Mouse (Mus musculus) intestine, postnatal 0 days (tissue): Measurements from ENCODE around the gene Cox6b2. TPM values are rescaled to one million over a fixed set of nuclear protein-coding genes. Genes with fewer than 3 reads are reported as not detected.
A peak's percentile ranks its signal among the peaks of the same experiment; 100 is the strongest.

Source experiments
- ATAC-seq: fragments of 200-750 bp; cut with Nextera tagmentation; 2 replicates; pipeline ENCODE4 v1.8.0; 2017; ENCODE audit warnings: mild to moderate bottlenecking, moderate TSS enrichment, moderate library complexity
- H3K27ac ChIP-seq: fragments of 300-500 bp; sonication (generic); 2 replicates; pipeline ENCODE4 v1.5.1; 2014; ENCODE audit warnings: mild to moderate bottlenecking, low read depth, low read length, moderate library complexity
- H3K27me3 ChIP-seq: fragments of 300-500 bp; sonication (generic); replicated peaks from 2 replicates; pipeline ENCODE4 v1.6.1; 2014; ENCODE audit warnings: low read length, mixed read lengths; ENCODE audit not compliant: control insufficient read depth, insufficient read depth
- H3K36me3 ChIP-seq: fragments of 300-500 bp; sonication (generic); 2 replicates; pipeline ENCODE4 v1.6.1; 2014; ENCODE audit warnings: mild to moderate bottlenecking, moderate library complexity; ENCODE audit not compliant: control insufficient read depth, insufficient read depth
- H3K4me1 ChIP-seq: fragments of 300-500 bp; sonication (generic); replicated peaks from 2 replicates; pipeline ENCODE4 v1.6.1; 2014; ENCODE audit warnings: antibody characterized with exemption, low read length, mixed read lengths; ENCODE audit not compliant: control insufficient read depth, insufficient read depth
- H3K4me2 ChIP-seq: fragments of 300-500 bp; sonication (generic); replicated peaks from 2 replicates; pipeline ENCODE4 v1.6.1; 2014; ENCODE audit warnings: low read depth, mild to moderate bottlenecking, moderate library complexity
- H3K4me3 ChIP-seq: fragments of 300-500 bp; sonication (generic); 2 replicates; pipeline ENCODE4 v1.5.1; 2014; ENCODE audit warnings: low read depth, low read length
- H3K9ac ChIP-seq: fragments of 300-500 bp; sonication (generic); 2 replicates; pipeline ENCODE4 v1.6.1; 2014; ENCODE audit warnings: mild to moderate bottlenecking, low read depth, low read length
- H3K9me3 ChIP-seq: fragments of 300-500 bp; sonication (generic); 2 replicates; pipeline ENCODE4 v1.6.1; 2016; ENCODE audit warnings: mixed run types; ENCODE audit not compliant: control insufficient read depth
- CTCF ChIP-seq: sonication (generic); IDR thresholded peaks from 2 replicates; pipeline ENCODE4 v1.5.1; 2016; ENCODE audit warnings: low read depth, mild to moderate bottlenecking, control low read depth, antibody characterized with exemption, moderate library complexity
- WGBS: fragments of 180-500 bp; shearing (Covaris S2); extraction: QIAGEN DNeasy Blood & Tissue Kit; methylation state at CpG from one replicate; pipeline ENCODE4 v1.1.7; 2014; 5-methylcytosine and 5-hydroxymethylcytosine counted together
- polyA plus RNA-seq: library from polyadenylated mRNA; unstranded; fragments of >200 nt; fragmentation: Nextera tagmentation; extraction: Ambion mirVana; gene quantifications from 2 replicates; pipeline ENCODE4 v1.2.1, GENCODE M21; 2015

Gene Cox6b2
- polyA plus RNA-seq, 1 experiment from 2014 or later: 48.5 TPM

DNA sequence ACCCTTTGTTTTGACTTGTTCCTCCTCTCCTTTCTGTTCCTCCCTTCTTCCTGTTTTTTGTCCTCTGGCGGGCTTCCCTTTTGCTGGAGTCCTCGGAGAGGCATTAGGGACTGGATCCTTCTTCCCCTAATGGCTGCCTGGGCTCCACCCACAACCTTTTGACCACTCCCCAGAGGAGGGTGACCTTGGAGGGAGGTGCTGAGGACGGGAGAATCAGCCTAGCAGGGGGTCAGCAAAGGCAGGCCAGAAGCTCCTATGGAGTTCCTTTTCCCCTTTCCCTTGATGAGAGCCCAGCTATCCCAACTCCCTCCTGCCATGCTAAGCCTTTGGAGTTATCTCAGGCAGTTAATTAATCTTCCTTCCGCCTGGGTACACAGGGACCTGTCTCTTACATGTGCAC lies 11.7 kb downstream of the Cox6b2 start:
- TF ChIP-seq CTCF: no peak
- no peaks in the 10 kb centered on the region for H3K9me3 ChIP-seq
- peak overlapping the region; percentile 64 for H3K9ac ChIP-seq
- WGBS: 5% methylated on average over 4 of the region's 4 CpGs
- H3K4me3 ChIP-seq: peak overlapping the region; percentile 51
- H3K27me3 ChIP-seq: no peaks in the 10 kb centered on the region
- peaks cover 25% of the 10 kb centered on the region for H3K36me3 ChIP-seq
- peak overlapping the region; percentile 72 for H3K27ac ChIP-seq
- H3K4me2 ChIP-seq: peak overlapping the region; percentile 65
- no peak for ATAC-seq
- 0 out of 2 replicates have a peak, but pooled peaks cover 7% of the 10 kb centered on the region for H3K4me1 ChIP-seq

DNA sequence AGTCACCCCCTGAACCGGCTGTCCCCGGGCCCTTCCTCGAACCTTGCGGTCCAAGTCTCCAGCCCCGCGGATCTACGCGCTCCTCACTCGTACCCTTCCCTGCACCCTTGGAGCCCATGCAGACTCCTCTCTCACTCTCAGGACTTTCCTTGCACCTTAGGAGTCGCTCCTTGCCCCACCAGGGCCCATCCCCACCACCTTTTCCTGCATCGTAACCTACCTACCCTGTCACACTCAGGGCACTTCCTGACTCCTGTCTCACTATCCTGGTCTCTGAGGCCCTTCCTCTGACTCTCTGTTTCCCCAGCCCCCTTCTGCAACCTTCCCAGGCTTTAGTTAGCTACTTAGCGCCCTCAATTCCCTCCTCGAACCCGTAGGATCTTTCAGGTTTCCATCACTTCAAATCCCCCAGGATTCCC lies 12.6 kb downstream of the Cox6b2 start:
- Histone ChIP-seq H3K36me3 (peaks cover 20% of the 10 kb centered on the region), H3K27ac (peak overlapping the region; percentile 72), H3K9me3 (no peaks in the 10 kb centered on the region), H3K4me1 (0 out of 2 replicates have a peak, but pooled peaks cover 7% of the 10 kb centered on the region), H3K9ac (peak overlapping the region; percentile 64), H3K27me3 (no peaks in the 10 kb centered on the region), H3K4me3 (peak overlapping the region; percentile 51), H3K4me2 (peak overlapping the region; percentile 65)
- ATAC-seq: peak; percentile 1; the same call in 1 of the 2 replicates
- 2% methylated on average over 12 of the region's 14 CpGs for WGBS
- TF ChIP-seq CTCF: no peak

DNA sequence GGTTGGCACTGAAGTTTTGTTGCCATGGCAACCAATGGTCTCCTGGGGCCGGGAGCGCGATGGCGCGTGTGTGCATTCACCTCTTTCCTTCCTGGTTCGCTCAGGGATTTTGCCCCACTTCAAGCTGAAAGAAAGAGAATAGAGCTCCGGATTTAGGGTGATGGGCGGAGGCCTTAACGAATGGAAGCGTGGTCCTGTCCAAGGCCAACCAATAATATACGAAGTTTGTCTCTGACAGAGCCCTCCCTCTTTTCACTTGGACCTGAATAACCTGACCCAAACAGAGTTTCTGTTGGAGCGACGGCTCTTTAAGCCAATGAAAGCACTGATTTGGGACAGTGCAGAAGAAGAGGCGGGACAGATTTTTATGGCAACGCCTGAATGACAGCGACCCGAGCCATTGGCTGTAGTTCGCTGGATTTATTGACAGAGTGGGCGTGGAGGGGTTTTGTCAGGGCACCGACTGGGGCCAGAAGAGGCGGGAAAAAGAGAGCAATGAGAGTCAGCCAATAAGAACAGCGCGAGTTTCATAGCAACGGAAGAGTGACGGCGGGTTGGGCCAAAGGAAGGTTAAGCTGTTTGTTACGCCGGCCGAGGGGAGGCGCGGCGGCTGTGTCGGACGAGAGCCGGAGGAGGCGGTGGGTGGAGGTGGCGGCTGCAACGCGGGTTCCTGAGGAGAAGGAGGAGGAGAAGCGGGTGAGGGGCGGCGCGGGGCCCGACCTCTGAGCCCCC lies 13.2 kb downstream of the Cox6b2 start, which contains the start of gene Kmt5c:
Kmt5c (plus strand) TSS at position 572 of the 732 bp plus-strand sequence.
- peak within 1 kb of the TSS; percentile 65 for H3K4me2 ChIP-seq
- no peaks in the 10 kb centered on the region for H3K27me3 ChIP-seq
- H3K4me3 ChIP-seq: peak within 1 kb of the TSS; percentile 51
- peak; percentile 97 for ATAC-seq
- 0 out of 2 replicates have a peak, but pooled peaks cover 7% of the 10 kb centered on the region for H3K4me1 ChIP-seq
- peaks cover 18% of the 10 kb centered on the region; the same call in 1 of the 2 replicates for H3K36me3 ChIP-seq
- no peaks in the 10 kb centered on the region for H3K9me3 ChIP-seq
- WGBS: under 1% methylated on average over 38 of the region's 44 CpGs
- H3K27ac ChIP-seq: peak within 1 kb of the TSS; percentile 72
- peak within 1 kb of the TSS; percentile 64 for H3K9ac ChIP-seq
- peak; percentile 60 for TF ChIP-seq CTCF

DNA sequence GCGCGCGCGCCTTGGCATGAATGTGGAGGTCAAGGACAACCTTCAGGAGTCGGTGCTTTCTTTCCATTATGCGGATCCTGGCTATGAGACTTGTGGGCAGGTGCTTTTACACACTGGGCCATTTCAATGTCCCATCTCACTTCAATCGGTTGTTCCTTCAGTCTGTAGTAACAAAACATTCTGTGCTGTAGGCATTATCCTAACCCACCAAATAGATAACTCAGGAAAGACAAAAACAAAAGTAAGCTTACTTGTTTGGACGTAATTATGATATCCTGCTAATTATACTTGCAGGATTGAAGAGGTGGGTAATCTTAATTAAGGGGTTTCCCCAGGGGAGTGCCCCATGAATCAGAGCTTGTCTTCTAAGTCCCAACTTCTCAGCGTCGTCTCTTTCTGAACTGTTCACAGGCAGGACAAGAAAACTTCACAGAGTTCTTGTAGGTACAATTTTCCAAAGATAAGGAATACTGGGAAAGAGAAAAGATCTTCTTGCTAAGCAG lies 13.8 kb downstream of the Cox6b2 start:
- H3K4me2 ChIP-seq: peak overlapping the region; percentile 53
- no peak overlapping the region for H3K9ac ChIP-seq
- peaks cover 17% of the 10 kb centered on the region; the same call in 1 of the 2 replicates for H3K36me3 ChIP-seq
- H3K27me3 ChIP-seq: no peaks in the 10 kb centered on the region
- WGBS: 48% methylated on average over 10 of the region's 10 CpGs
- TF ChIP-seq CTCF: no peak
- no peak overlapping the region for H3K27ac ChIP-seq
- H3K4me3 ChIP-seq: peak overlapping the region; percentile 14
- ATAC-seq: no peak
- H3K9me3 ChIP-seq: no peaks in the 10 kb centered on the region
- H3K4me1 ChIP-seq: 0 out of 2 replicates have a peak, but pooled peaks cover 7% of the 10 kb centered on the region

DNA sequence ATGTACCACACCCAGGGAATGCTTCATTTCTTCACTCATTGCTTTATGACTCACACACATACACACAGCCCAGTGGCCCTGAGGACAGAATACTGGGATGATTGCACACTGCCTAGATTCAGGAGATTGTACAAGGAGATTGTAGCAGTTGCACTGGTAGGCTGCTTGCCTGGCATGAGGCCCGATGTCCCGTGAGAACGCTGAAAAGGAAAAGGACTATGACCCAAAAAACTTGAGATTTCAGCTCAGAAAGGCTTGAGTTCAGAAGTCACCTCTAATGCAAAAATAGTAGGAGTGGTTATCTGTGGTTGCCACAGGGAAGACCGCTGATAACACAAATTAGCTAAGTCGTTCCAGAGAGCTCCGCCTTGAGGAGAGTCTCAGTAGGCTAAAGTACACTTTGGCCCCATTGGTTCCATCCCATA lies 19.9 kb downstream of the Cox6b2 start:
- Histone ChIP-seq H3K4me3 (no peak overlapping the region), H3K36me3 (no peaks in the 10 kb centered on the region), H3K27ac (no peak overlapping the region), H3K4me1 (no peaks in the 10 kb centered on the region), H3K27me3 (no peaks in the 10 kb centered on the region), H3K9ac (no peak overlapping the region), H3K4me2 (no peak overlapping the region), H3K9me3 (no peaks in the 10 kb centered on the region)
- ATAC-seq: peak; percentile 99
- 27% methylated on average over 6 of the region's 6 CpGs for WGBS
- TF ChIP-seq CTCF: peak; percentile 57

DNA sequence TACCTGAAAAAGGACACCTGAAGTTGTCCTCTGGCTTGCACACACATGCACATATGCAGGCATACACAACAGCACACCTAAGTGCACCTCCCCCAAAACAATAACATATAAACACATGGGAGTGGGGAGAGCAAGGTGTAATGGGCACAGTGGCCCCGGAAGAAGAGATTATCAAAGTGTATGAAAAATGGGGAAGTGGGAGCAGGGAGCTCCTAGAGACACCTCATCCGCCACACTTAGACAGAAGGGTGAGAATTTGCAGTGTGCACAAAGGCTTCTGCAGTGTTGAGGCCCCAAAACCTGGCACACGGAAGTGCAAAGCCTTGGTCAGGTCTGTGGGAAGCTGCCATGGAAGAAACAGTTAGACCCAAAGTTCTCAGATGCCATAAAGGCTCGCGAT lies 21.8 kb downstream of the Cox6b2 start:
- H3K36me3 ChIP-seq: no peaks in the 10 kb centered on the region
- H3K4me1 ChIP-seq: no peaks in the 10 kb centered on the region
- H3K9me3 ChIP-seq: no peaks in the 10 kb centered on the region
- no peak overlapping the region for H3K4me3 ChIP-seq
- no peak overlapping the region for H3K27ac ChIP-seq
- ATAC-seq: no peak
- TF ChIP-seq CTCF: no peak
- 80% methylated on average over 5 of the region's 5 CpGs for WGBS
- no peaks in the 10 kb centered on the region for H3K27me3 ChIP-seq
- H3K9ac ChIP-seq: no peak overlapping the region
- no peak overlapping the region for H3K4me2 ChIP-seq
